Comparison of ENCODE assay signal across 12 mouse cellular contexts in genomic region chr10:4132735-4133134, GRCm38 (mm10).
A peak's percentile ranks its signal among the peaks of the same experiment; 100 is the strongest.
DNase-seq lines count a peak whose midpoint lies in the region; ATAC-seq and TF ChIP-seq lines count a peak whose summit lies in the region.
"Had no signal": no experiment of that assay in that cellular context is flagged by ENCODE, and none has a peak within 500 bp of the region (broad histone marks: within the 10 kb centered on the region; RNA-seq: fewer than 3 reads in every experiment).

No protein-coding gene starts in this region.

- no peak overlapping the region for H3K9ac ChIP-seq in heart, postnatal 0 days (replicated peaks; ENCODE audit: low read depth, low read length)
- H3K9ac ChIP-seq in neural tube, embryonic 15.5 days (replicated peaks): no peak overlapping the region
- no peak overlapping the region for H3K9ac ChIP-seq in embryonic facial prominence, embryonic 14.5 days (ENCODE audit: low read depth, low read length)
- H3K9ac ChIP-seq: liver, embryonic 12.5 days had no signal

- peak; percentile 60 for ATAC-seq in heart, postnatal 0 days (ENCODE audit: insufficient read depth, low read depth)
- no peak for ATAC-seq in neural tube, embryonic 15.5 days (ENCODE audit: low FRiP score)
- ATAC-seq in embryonic facial prominence, embryonic 14.5 days (ENCODE audit: low read depth): 0 out of 2 replicates have a peak, but pooled peaks have one; percentile 49
- ATAC-seq: liver, embryonic 12.5 days had no signal

- 30% methylated on average over 7 of the region's 7 CpGs for WGBS in heart, postnatal 0 days
- 70% methylated on average over 7 of the region's 7 CpGs for WGBS in neural tube, embryonic 15.5 days
- WGBS in embryonic facial prominence, embryonic 14.5 days: 43% methylated on average over 7 of the region's 7 CpGs

- TF ChIP-seq CTCF in heart, postnatal 0 days (IDR thresholded peaks at IDR 0.05; ENCODE audit: low read depth): no peak

- H3K4me2 ChIP-seq in heart, postnatal 0 days (ENCODE audit: low read depth, low read length): no peak overlapping the region
- H3K4me2 ChIP-seq in neural tube, embryonic 15.5 days: no peak overlapping the region
- H3K4me2 ChIP-seq in embryonic facial prominence, embryonic 14.5 days (ENCODE audit: low read depth, low read length): no peak overlapping the region
- H3K4me2 ChIP-seq: liver, embryonic 12.5 days had no signal

- intact Hi-C loops in heart, postnatal 36 days (cut with DNase I): no loop called here

- H3K9me3 ChIP-seq in heart, postnatal 0 days (replicated peaks; ENCODE audit: control insufficient read depth, low read length): no peaks in the 10 kb centered on the region
- no peaks in the 10 kb centered on the region for H3K9me3 ChIP-seq in neural tube, embryonic 15.5 days (replicated peaks)
- H3K9me3 ChIP-seq in embryonic facial prominence, embryonic 14.5 days (ENCODE audit: control insufficient read depth, low read length): no peaks in the 10 kb centered on the region
- H3K9me3 ChIP-seq: liver, embryonic 12.5 days had no signal

- H3K4me3 ChIP-seq in heart, postnatal 0 days (ENCODE audit: low read depth, low read length): no peak overlapping the region
- H3K4me3 ChIP-seq in neural tube, embryonic 15.5 days (replicated peaks): no peak overlapping the region
- H3K4me3 ChIP-seq in embryonic facial prominence, embryonic 14.5 days (ENCODE audit: low read depth, low read length): no peak overlapping the region
- H3K4me3 ChIP-seq: liver, embryonic 12.5 days had no signal

- no peak for TF ChIP-seq EP300 in heart, postnatal 0 days (IDR thresholded peaks at IDR 0.05; ENCODE audit: low read depth)

- H3K36me3 ChIP-seq in heart, postnatal 0 days (replicated peaks; ENCODE audit: control insufficient read depth, insufficient read depth, low read length): no peaks in the 10 kb centered on the region
- no peaks in the 10 kb centered on the region for H3K36me3 ChIP-seq in neural tube, embryonic 15.5 days
- no peaks in the 10 kb centered on the region for H3K36me3 ChIP-seq in embryonic facial prominence, embryonic 14.5 days (ENCODE audit: control insufficient read depth, insufficient read depth, low read length)

- DNase-seq in heart, postnatal 0 days (ENCODE audit: low spot score): peak; percentile 44
- DNase-seq in heart, postnatal 36 days: no peak
- DNase-seq in neural tube, embryonic 10.5 days (ENCODE audit: extremely low spot score, low spot score): peak; percentile 38
- DNase-seq in embryonic facial prominence, embryonic 14.5 days (ENCODE audit: low spot score): peak; percentile 45
- no peak for DNase-seq in spleen, adult 12 weeks (ENCODE audit: low spot score)
- no peak for DNase-seq in urinary bladder, postnatal 10 days (ENCODE audit: low spot score)
- DNase-seq: adrenal gland, postnatal 25 days; cerebellum, postnatal 25 days; right cerebral cortex, postnatal 4 days; thymus, postnatal 4 days had no signal

- no peak overlapping the region for H3K27ac ChIP-seq in heart, postnatal 0 days (ENCODE audit: low read depth)
- H3K27ac ChIP-seq in neural tube, embryonic 15.5 days (replicated peaks): no peak overlapping the region
- H3K27ac ChIP-seq in embryonic facial prominence, embryonic 14.5 days (replicated peaks; ENCODE audit: low read depth, low read length): no peak overlapping the region
- H3K27ac ChIP-seq: liver, embryonic 12.5 days had no signal

- H3K27me3 ChIP-seq in heart, postnatal 0 days (ENCODE audit: control insufficient read depth, insufficient read depth, low read length): no peaks in the 10 kb centered on the region
- no peaks in the 10 kb centered on the region for H3K27me3 ChIP-seq in neural tube, embryonic 15.5 days (replicated peaks)
- H3K27me3 ChIP-seq in embryonic facial prominence, embryonic 14.5 days (replicated peaks; ENCODE audit: control insufficient read depth, insufficient read depth, low read length): no peaks in the 10 kb centered on the region
- H3K27me3 ChIP-seq: liver, embryonic 12.5 days had no signal

- H3K4me1 ChIP-seq in heart, postnatal 0 days (ENCODE audit: control insufficient read depth, insufficient read depth): 0 out of 2 replicates have a peak, but pooled peaks cover 3% of the 10 kb centered on the region
- no peaks in the 10 kb centered on the region for H3K4me1 ChIP-seq in neural tube, embryonic 15.5 days
- peaks cover 5% of the 10 kb centered on the region; the same call in 1 of the 2 replicates for H3K4me1 ChIP-seq in embryonic facial prominence, embryonic 14.5 days (ENCODE audit: control insufficient read depth, insufficient read depth, low read length)

Comparison
In these comparisons a context has a peak if more than half of its experiments do, and no peak if none do; other contexts are left out.
1. DNase-seq: peak in heart, postnatal 0 days (single experiment), neural tube, embryonic 10.5 days (single experiment) and embryonic facial prominence, embryonic 14.5 days (single experiment); none in heart, postnatal 36 days (0 of 2), spleen, adult 12 weeks (single experiment) and urinary bladder, postnatal 10 days (single experiment).